Mouse (Mus musculus) stomach, postnatal 0 days (tissue): ENCODE results near the gene Socs2.

Source experiments
- CTCF ChIP-seq: IDR thresholded peaks from 2 replicates; pipeline ENCODE4 v1.5.1; 2016; ENCODE audit warnings: antibody characterized with exemption, low read depth, mild to moderate bottlenecking, moderate library complexity
- EP300 ChIP-seq: optimal IDR thresholded peaks from 2 replicates; pipeline ENCODE3; 2016; ENCODE audit warnings: antibody characterized with exemption

DNA sequence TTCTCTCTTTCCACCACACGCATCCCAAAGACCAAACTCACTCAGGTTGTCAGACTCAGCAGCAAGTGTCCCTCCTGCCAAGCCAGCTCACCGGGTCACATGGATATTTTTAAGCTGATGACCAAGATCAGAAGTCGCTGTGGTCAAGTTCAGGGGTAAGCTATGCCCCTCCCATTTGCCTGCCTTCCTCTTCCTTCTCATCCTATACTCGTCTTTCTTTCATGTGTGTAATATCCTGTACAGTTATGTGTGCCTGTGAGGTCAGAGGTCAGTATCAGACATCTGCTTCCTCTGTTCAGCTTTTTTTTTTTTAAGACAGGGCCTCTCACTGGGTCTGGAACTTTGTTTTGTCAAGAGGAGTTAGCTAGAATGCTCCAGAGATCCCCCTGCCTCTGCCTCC, 25.4 kb upstream of the Socs2 start:
- no peak for TF ChIP-seq CTCF
- TF ChIP-seq EP300 = no peak
